Mouse (Mus musculus) lung, postnatal 10 days (tissue): ENCODE data around the gene Cyp2d10.

Source experiments
- DNase-seq: peaks from one replicate; pipeline ENCODE4 v3.0.0; 2021

The Cyp2d10 gene

GRCm38 (mm10) chr15:82354126-82354945 is 52.7 kb downstream of the Cyp2d10 start, which contains the start of gene Ndufa6:
TSS of gene Ndufa6 (minus strand) at chr15:82354322.
- peak; percentile 98 for DNase-seq

- no peak for DNase-seq
These were observed 53.3 kb downstream of the Cyp2d10 start for GRCm38 (mm10) chr15:82353745-82354113.

GRCm38 (mm10) chr15:82353078-82353744 is 53.8 kb downstream of the Cyp2d10 start:
- DNase-seq, result no peak
